Mouse (Mus musculus) bone marrow, adult 2 months (tissue): ENCODE measurements at regions not wholly inside any gene's neighbourhood (a gene's known extent, or its start where the extent isn't known, plus 50 kb on each side); places are given as distances from the start of the nearest gene placed in this dataset.

Source experiments
- CTCF ChIP-seq: fragments of 200-500 bp; IDR thresholded peaks from 2 replicates; pipeline ENCODE4 v1.5.1; 2011; ENCODE audit warnings: low read length, control low read depth; ENCODE audit not compliant: control insufficient read depth, insufficient read depth
- POLR2A ChIP-seq: fragments of 200-500 bp; IDR thresholded peaks from 2 replicates; pipeline ENCODE4 v1.6.1; 2011; ENCODE audit warnings: low read depth, mild to moderate bottlenecking, control low read depth, low read length, borderline replicate concordance; ENCODE audit not compliant: control insufficient read depth

DNA sequence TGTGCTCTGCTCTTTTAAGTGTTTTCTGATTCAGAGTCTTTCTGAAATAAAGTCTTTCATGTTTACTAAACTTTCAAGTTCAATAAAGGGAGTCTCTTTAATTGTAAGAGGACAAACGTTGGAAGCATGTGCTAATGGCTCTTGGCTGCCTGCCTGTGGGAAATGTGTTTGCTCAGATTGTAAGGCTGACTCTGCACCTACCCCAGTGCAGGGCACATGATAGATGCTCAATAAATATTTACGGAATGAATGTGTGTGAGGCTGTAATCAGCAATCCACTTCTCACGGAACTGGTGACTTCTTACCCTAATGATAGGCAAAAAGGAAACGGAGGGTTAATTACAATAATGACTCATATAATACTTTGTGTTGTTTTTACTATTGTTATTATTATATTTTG is 389.0 kb upstream of the Klf4 start:
- no peak for TF ChIP-seq CTCF
- no peak for TF ChIP-seq POLR2A
